Mouse (Mus musculus) cerebellum, adult 18-20 months (tissue): Measurements from ENCODE around the gene Bcl2.

Experiments used
- DNase-seq, 2 experiments: peaks; one replicate each; pipeline ENCODE4 v3.0.0; 2021

Gene Bcl2

DNA sequence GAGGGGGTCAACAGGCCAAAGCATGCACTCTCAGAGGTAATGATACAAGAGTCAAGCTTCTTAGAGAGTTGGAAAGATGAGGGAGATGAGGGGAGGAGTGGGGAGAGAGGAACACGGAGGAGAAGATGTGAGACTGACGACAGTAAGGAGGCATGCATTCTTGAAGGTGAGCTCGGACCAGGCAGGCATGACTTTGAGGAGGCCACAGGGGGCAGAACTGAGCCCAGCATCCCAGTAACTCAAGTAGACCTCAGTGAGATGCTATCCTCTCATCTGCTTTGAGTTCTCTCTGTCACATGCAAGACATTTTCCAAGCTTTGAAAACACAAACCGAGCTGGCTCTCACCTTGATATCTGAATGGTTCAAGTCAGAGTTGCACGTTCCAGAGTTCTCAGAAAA lies 100.7 kb downstream of the Bcl2 start:
- no peak for DNase-seq

DNA sequence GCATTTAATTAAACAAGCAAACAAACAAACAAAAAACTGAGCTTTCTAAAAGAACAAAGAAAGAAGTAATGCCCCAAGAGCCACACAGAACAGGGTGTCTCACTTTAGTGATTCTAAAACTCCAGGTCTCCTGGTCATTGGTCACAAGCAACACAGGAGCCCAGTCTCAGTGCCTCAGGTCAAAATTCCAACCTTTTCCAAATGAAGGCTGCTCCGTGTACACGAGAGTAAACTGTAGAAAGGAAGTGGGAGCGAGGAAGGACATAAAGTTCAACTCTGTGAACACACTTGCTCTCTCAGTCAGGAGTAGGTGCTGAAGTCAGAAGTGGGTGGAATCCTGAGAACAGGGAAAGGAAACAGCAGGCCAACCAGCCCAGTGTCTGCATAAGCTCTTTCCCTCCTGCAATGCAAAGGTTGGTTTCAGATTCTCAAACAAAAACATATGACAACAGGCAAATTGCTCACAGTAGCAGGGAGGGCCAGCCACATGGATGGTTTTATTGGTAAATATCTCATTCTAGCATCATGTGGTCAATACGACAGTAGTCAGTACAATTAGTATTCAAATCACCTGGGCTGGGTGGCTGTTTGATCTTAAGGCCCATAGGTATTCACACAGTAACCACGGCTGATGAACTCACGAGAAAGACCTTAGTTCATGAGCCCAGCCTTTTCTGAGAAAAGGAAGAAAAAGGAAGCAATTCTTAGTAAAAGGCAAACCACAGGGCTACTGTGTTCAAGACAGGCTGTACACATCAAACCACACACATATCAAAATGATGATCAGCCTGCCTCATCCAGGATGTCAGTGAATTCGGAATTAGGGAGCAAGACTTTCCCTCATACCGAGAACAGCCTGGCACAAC lies 101.7 kb downstream of the Bcl2 start:
- DNase-seq: no peak

DNA sequence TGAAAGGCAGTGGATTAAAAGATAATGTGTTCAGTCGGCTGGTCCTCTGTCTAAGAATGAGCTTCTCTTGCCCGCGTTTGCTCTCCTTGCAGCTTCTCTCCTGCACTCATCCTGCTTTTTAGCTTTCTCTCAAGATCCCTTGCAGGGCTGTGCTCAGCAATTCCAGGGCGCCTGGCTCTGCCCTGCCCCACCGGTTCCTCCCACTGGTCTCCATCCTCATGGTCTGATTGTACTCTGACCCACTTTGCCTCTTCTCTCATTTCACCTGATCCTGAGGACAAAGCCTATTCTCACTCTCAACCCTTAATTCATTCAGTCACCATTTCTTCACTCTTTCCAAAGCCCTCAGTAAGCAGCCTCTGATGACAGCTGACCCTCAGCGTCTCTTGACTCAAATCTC lies 102.8 kb downstream of the Bcl2 start:
- no peak for DNase-seq

DNA sequence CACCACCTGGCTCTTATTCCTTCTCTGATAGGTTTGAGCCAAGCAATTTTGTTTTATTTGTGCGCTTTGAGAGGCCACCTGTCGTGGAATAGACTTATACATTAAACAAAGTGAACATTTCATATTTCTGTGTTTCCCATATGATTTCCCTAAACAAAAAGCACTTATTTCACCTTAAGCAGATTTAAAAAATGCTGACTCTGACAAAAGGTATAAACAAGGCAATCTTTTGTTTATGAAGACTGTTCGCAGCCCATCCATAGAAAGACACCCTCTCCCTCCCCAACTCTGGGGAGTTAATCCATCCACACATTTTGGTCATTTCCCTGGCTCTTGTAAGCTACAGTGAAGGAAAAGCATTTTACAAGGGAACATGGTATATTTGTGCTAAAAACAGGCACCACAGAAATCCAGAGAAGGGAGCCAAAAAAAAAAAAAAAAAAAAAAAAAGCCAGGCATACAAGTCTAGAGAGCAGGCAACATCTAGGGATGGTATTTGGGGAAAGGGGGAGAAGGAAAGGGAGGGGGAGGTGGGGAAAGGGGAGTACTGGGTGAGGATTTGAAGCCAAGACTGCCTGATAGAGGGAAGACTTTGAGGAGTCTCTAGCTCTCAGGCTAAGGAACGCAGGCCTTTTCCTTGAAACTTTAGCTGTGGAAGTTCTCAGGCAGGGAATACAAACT lies 105.8 kb downstream of the Bcl2 start:
- peak in 1 of 2 experiments; percentile 27 for DNase-seq

DNA sequence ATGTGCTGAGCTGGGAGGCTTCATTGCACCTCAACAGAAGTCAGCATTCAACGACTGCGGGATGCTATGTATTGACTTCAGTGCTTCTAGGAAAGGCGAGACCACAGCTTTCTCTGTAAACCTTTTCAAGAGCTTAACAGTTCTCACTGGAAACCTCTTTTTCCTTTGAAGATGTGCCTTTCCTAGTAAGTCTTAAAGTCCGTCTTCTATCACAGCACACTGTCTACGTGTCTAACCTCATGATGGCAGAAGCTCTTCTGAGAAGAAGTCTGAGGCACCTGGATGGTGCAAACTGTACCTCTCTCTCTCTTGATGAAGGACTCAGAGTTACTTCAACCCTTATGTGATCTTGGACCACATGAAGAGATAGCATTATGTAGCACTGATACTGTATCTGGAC lies 107.1 kb downstream of the Bcl2 start:
- no peak for DNase-seq

DNA sequence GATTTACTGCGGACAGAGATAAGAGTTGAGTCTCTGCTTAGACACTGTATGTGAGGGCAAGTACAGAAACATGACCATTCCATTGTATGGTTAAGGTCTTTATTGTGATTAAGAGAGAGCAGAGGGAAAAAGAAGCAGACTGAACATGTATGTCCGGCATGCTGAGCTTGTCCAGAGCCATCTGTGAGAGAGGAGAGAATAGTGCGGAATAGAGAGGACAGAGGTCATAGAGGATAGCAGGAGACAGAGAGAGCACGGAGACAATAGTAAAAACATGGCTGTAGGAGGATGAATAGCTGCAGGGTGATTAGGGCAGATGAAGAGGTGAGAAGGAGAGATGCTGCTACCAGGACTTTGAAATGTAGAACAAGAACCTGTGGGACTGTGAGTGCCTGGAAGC lies 110.7 kb downstream of the Bcl2 start:
- no peak for DNase-seq

DNA sequence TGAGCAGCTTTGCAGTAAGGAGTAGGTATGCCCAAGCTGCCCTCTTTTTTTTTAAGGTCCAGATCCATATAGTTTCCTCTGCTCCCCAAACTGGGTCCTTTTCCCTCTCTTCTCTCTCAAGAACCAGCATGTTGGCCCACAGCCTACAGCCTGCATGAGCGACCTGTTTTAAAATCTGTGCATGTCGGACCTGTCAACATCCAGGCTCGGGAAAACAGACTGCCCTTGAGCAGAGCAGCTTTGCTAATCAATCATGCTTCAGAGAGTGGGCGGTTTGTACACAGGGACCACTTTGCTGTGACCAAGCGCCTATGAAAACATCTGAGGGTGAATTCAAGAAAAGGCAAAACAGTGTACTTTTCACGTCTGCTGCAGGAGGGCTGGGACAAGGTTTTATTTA lies 111.1 kb downstream of the Bcl2 start:
- DNase-seq: peak; percentile 36 to 53

DNA sequence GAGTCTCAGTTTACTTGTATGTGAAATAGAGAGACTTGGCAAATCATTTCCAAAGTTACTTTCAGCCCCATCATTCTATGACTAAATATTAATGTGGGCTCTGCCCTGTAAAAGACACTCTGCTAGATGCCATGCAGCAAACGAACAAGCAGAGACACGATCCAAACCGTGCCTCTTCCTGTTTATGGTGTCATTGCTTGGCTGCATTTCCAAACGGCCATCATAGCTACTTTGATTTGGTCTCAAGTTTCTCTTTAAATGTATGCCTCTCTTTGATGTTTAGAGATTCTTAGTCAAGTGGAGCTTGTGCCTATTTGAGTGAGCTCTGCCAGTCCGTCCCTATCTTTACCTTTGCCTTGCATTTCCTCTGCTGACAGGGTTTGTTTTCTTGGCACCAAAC lies 111.5 kb downstream of the Bcl2 start:
- peak in 1 of 2 experiments; percentile 20 for DNase-seq

DNA sequence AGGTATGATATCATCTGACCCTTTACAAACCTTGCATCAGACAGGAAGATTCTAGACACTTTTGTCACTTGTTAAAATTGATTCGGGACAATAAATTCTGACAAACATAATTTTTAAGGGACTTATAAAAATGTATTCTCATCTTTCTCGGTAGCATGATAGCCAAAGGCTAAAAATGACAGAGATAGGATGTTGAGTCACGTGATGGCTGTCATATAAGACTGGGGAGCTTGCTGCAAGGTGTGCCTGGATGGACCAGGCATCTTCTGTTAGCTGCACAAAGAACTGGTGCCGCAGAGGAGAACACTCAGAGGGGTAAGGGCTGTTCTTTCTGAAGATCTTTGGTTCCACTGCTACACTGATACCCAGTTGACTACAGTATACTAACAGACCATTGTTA lies 112.8 kb downstream of the Bcl2 start:
- no peak for DNase-seq

DNA sequence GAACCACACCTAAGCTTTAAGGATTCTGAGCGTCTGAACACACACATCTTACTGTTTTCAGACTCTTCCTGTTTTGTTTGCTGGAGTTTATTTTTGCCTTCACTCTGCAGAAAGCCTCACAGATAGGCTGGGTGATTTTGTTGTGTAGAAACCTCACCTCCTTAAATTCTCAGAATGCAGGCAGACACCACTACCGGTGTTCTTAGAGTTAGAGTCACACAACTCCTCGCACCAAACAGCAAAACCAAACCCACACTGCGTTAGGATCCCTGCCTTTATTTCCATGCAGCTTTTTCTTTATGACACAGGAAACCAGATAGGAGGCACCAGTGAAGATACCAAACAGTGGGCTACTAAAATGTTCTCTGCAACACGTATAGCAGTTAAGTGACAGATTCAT lies 113.2 kb downstream of the Bcl2 start:
- DNase-seq: no peak

DNA sequence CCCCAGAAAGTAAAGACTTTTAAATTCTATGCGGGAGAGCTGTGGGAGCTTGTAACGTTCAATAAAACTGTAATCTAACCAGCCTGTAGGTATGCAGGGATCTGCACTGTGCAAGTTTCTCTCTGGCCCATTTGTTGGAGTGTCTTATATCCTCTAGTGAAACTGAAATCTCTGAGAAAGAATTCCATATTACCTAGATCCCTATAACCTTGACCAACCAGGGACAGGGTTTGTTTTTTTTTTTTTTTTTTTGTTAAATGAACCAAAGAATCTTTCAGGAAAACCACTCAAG lies 115.8 kb downstream of the Bcl2 start:
- no peak for DNase-seq

DNA sequence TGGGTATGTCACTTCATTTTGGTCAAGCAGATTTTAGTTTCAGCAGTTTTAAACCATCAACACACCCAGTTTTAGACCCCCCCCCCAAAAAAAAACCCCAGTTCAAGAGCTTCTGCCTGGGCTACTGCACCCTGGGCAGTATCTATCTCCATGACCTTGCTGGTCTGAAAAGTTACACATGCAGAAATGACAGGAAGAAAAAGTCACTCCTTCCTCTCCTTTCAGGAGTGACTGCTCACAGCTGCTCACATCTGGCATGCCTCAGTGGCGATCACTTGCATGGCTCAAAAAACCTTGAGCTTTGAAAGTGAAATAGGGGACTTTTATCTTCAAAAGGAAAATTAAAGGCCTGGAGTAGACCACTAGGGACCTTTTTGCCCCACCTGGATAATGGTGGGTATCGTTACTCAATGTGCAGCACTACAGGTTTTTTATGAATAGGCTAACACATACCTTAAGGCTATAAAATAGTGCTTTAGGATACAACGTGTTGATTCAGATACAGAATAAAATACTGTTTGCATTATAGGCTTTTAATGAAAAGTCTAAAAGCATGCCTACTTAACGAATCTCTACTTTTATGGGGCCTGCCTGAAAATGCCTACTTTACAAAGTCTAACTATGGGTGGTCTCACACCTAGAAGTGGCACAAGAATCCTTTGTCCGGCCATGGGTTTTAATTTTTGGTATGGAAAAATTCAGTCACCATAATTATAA lies 116.3 kb downstream of the Bcl2 start:
- DNase-seq: no peak

DNA sequence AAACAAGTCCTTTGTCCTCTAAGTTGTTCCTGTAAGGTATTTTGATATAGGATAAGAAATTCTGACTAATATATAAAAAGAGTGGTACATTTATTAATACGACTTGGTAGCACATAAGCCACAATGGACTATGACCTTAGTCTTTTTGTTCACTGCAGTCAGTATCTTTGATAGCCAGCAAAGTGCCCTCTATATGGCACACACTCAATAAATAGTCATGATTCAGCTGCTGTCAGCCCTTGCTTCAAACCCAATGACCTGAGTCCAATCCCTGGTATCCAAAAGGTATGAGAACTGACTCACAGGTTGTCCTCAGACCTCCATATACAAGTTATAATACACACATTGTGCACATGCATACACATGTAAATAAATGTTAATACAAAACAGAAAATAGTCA lies 117.7 kb downstream of the Bcl2 start:
- no peak for DNase-seq

DNA sequence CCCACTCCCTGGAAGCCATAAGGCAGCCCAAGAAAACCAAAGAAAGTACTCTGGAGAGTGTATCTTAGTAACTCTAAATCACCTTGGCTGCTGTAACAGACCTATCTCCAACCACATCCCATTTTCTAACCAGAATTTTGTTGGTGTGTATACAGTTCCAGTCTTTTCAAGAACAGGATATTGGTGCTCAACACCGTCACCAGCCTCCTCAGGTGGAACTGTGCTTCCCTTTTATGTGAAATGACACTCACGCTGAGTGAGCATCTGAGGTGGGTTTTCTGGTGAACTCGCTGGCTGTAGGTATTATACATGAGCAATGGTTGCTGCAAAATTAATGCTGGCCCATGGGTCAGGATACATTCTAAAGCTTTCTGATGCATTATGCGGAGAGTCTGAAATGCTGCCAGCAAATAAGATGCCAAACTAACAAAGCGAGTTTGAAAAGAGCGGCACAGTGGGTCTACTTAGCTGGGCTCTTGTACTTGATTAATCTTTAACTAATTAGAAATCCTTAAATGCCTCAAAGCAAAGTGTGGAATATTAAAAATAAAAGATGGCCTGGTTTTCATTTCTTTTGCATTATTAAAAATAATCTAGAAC lies 118.7 kb downstream of the Bcl2 start:
- no peak for DNase-seq

DNA sequence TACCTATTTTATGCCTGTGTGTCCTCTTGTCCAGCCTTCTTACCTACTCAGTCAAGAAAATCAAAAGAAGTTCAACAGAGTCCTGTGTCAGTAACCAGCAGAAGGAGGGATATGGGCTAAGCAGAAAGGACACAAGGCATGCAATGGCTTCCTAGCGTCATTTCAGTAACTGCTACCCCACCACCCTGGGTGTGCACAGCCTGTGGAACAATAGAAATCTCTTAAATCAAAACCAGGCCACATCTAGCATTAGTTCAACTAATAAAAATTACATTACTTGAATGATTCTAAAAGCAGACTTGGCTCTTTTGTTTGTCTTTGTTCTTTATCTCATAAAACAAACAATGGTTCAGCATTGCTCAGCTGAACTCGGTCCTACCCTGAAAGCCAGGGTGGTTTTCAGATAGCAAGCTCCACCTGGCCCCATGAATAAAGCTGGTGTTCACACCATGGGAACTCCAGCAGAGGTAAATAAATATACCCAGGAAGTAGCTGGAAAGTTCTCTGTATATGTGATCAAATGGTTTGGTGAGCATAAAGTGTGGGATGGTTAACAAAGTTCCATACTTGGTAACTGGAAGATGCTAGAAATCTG lies 122.8 kb downstream of the Bcl2 start:
- DNase-seq: no peak

DNA sequence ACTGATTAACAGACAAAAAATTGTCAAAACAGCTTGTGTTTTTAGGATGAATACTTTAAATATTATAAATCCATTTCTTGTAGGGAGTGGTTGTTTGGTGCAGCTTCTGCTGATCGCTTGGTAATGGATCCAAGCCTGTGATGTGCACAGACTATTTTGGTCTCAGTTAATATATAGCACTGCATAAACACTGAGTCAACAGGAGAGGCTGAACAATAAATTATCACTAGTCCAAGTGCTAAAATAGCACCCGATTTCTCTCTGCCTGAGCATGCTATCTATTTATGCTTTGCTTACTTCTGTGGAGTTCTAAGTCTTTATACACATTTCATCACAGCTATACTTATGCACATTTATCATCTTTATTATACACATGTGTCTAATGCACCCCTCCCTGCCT lies 124.9 kb downstream of the Bcl2 start:
- DNase-seq: no peak

DNA sequence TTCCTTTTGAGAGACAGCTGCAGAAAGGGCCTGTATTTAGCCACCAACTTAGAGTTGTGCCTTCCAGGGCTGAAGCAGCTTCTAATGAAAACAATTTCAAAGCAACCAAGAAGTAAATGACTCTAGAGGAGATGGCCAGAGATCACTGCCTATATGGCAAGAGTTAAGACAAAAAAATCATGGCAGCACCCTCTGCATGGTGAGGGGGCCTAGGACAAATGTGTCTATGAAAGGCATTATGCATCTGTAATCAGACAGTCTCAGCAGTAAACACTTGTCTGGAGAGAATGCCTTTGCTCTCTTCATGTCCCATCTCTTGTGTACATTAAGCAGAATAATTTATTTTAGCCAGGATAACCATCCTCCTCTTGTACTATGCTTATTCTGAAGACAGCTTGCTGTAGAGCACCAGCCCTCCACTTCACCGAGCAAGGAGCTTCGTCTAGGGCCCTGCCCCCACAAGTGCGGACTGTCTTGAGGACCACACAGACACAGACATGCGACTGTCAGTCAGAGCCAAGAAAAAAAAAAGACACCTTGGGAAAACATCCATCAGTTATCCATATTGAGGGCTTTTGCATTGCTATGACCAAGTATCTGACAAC lies 126.1 kb downstream of the Bcl2 start:
- no peak for DNase-seq

DNA sequence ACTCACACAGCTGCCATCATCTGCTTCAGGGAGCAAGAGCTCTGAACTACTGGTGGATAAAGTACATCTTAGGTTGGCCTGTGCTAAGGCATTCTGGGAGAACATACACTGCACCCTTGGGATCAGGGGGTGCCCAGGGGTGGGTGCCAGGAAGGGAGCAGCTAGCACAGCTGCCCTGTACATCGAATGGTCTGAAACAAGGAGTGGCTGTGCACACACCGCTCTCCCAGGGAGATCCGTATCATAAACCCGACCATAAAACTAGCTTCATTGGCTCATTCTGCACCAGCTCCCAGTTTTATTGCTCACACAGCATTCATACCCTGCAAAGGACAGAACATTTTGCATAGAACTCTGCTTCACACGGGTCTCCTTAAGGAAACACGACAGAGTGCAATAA lies 127.3 kb downstream of the Bcl2 start:
- no peak for DNase-seq

DNA sequence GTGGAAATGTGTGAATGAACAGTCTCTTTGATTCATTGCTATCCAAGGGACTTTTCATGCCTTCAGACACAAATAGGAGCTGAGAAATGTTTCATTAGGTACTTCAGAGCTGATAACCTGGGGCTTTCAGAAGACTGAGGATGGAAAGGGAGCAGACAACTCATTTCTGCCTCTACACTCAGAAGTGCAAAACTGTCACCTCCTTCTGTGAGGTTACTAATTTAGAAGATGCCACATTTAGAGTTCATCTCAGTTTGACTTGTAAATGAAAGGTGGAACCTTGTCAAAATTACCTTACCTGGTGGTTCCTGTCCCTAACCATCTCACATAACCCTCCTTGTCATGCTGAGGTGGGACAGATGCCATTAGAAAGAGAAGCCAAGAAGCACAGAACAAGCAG lies 128.7 kb downstream of the Bcl2 start:
- DNase-seq: no peak

DNA sequence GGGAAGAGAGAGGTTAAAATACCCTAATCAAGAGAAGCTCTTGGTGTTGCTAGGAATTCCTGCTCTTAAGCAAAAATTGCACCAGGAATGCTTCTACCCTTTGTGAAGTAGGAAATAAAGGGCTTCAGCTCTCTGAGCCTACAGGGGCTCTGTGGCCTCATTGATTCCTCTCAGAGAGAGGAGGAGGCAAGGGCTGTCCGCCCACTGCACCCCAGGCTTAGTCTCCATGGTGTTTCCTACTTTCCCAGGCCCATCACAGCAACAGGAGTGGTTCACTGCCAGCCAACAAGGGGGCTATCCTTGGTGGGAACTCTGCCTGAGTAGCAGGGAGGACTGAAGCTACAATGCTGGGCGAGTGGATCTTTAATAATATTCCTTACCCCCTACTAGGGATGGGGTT lies 129.2 kb downstream of the Bcl2 start:
- DNase-seq: no peak

DNA sequence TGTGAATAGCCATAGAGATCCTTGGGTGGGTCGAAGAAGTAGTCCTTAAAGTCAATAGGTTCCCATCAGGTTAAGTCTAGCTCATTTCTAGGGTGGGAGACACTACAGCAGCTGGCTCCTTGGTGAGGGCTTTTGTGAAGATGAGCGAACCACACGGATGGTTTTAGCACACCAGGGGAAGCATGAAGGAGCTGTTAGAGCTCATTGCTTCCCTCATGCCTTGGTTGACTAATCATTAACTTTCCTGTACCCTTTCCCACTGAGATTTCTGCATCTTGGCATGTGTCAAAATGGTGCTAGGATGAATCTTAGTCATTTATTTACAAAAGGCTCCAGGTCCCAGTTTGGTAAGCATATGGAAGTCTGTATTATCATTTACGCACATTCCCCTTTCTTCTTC lies 129.8 kb downstream of the Bcl2 start:
- no peak for DNase-seq

DNA sequence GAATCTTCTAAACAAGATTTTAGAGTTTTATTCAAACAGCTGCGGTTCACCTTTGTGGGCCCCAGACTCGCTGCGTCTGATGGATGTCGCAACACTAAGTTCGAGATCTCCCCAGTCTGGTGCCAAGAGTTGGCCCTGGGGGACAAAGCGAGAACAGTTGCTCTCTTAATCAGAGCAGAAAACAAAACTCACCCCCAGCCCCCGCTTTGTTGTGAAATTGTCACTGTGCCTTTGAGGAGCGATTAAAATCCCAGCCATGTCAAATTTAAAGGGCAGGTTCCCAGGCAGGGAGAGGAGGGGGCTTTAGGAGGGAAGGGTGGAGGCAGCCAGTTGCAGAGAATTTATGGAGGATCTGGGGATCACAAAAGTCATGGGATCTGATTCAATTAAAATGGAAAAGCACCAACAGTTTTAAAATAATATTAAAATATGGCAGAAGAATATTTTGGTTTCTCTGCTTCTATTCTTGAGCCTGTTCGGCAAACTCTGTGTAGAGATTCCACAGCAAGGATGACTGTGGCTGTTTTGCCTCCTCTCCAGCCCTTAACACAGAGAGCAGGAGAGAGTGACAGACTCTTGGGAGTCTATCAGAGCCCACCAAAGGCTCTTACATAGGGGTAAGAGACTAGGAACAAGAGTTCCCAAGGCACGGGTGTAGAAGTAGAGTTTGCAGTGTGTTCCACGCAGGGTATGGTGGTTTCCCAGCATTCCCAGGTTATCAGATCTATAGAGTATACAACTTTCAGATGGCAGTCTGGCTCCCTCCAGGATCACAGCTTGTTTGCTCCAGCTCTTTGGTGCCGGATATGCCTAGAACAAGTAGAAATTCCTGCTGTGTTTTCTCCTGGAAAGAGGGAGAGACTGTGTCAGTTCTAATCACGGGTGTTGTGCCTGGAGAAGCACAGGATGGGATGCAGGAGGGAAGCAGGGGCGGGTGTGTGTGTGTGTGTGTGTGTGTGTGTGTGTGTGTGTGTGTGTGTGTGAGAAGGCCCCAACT lies 130.5 kb downstream of the Bcl2 start:
- no peak for DNase-seq
